ENCODE assay signal across 8 mouse cellular contexts in the genomic region with DNA sequence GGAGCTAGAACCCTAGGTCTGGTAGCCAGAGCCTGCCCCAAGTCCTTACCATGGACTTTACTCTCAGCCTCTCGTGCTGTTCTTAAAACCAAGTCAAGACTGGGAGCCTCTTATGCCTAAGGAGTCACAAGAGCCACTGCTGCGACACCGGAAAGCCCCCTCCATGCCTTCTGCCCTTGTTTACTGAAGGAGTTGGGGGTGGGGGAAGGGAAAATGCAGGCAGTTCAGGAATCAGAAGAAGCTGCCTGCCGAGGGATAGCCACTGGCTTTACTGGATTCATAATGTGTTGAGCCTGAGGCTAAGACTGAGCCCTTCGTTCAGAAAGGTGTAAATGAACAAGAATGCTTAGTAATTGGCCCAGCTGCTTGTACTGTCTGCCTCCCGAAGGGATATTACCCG. TPM values are rescaled to one million over a fixed set of nuclear protein-coding genes. Genes with fewer than 3 reads are reported as not detected.
A peak's percentile ranks its signal among the peaks of the same experiment; 100 is the strongest.
DNase-seq lines count a peak whose midpoint lies in the region; ATAC-seq and TF ChIP-seq lines count a peak whose summit lies in the region.

No protein-coding gene starts in this region.

- no peak for DNase-seq in lung, postnatal 25 days (ENCODE audit: low spot score)
- no peak for DNase-seq in forebrain, embryonic 11.5 days (ENCODE audit: low spot score)
- DNase-seq in ovary, adult 18-20 months (ENCODE audit: low spot score), result no peak
- no peak for DNase-seq in layer of hippocampus, adult 18-20 months (ENCODE audit: low spot score in 2 of 2)
- DNase-seq in frontal cortex, postnatal 14 days (ENCODE audit: low spot score in 2 of 2), result no peak

- WGBS in lung, embryonic 15.5 days, result 4% methylated on average over 7 of the region's 7 CpGs
- WGBS in forebrain, embryonic 11.5 days, result 6% methylated on average over 7 of the region's 7 CpGs
- 4% methylated on average over 7 of the region's 7 CpGs for WGBS in limb, embryonic 13.5 days
- WGBS in olfactory bulb, adult 2 months, result 7% methylated on average over 7 of the region's 7 CpGs

- ATAC-seq in lung, embryonic 15.5 days (ENCODE audit: borderline replicate concordance, extremely low read depth, low FRiP score, low TSS enrichment), result no peak
- ATAC-seq in forebrain, embryonic 11.5 days (replicated peaks; ENCODE audit: low FRiP score), result no peak
- ATAC-seq in limb, embryonic 13.5 days (ENCODE audit: low FRiP score, low read depth), result no peak

- peak overlapping the region; percentile 88 for H3K4me3 ChIP-seq in lung, embryonic 15.5 days
- H3K4me3 ChIP-seq in forebrain, embryonic 11.5 days (ENCODE audit: low read depth, low read length), result peak overlapping the region; percentile 91
- peak overlapping the region; percentile 70 for H3K4me3 ChIP-seq in limb, embryonic 13.5 days
- H3K4me3 ChIP-seq in olfactory bulb, adult 2 months (ENCODE audit: insufficient read depth, low read depth, low read length), result peak overlapping the region; percentile 82

- H3K4me1 ChIP-seq in lung, embryonic 15.5 days, result peaks cover 45% of the 10 kb centered on the region
- H3K4me1 ChIP-seq in forebrain, embryonic 11.5 days (replicated peaks; ENCODE audit: control insufficient read depth, insufficient read depth, low read length), result peaks cover 12% of the 10 kb centered on the region
- peaks cover 38% of the 10 kb centered on the region for H3K4me1 ChIP-seq in limb, embryonic 13.5 days
- peaks cover 43% of the 10 kb centered on the region for H3K4me1 ChIP-seq in olfactory bulb, adult 2 months (ENCODE audit: control insufficient read depth, insufficient read depth, low read length)

- H3K27me3 ChIP-seq in lung, embryonic 15.5 days, result no peaks in the 10 kb centered on the region
- no peaks in the 10 kb centered on the region for H3K27me3 ChIP-seq in forebrain, embryonic 11.5 days (ENCODE audit: control insufficient read depth, insufficient read depth, low read length)
- H3K27me3 ChIP-seq in limb, embryonic 13.5 days, result peaks cover 6% of the 10 kb centered on the region

- peak overlapping the region; percentile 80 for H3K27ac ChIP-seq in lung, embryonic 15.5 days
- peak overlapping the region; percentile 26 for H3K27ac ChIP-seq in forebrain, embryonic 11.5 days (ENCODE audit: low read depth, low read length)
- peak overlapping the region; percentile 71; the same call in 1 of the 2 replicates for H3K27ac ChIP-seq in limb, embryonic 13.5 days
- H3K27ac ChIP-seq in olfactory bulb, adult 2 months (ENCODE audit: insufficient read depth, low read depth, low read length), result peak overlapping the region; percentile 57

- TF ChIP-seq POLR2A in olfactory bulb, adult 2 months (IDR thresholded peaks at IDR 0.05; ENCODE audit: insufficient read depth, low read depth, low read length), result no peak

- peak overlapping the region; percentile 87 for H3K4me2 ChIP-seq in lung, embryonic 15.5 days
- peak overlapping the region; percentile 90 for H3K4me2 ChIP-seq in forebrain, embryonic 11.5 days (ENCODE audit: low read depth, low read length, severe bottlenecking)
- peak overlapping the region; percentile 99 for H3K4me2 ChIP-seq in limb, embryonic 13.5 days (replicated peaks)

- no peaks in the 10 kb centered on the region for H3K9me3 ChIP-seq in lung, embryonic 15.5 days
- no peaks in the 10 kb centered on the region for H3K9me3 ChIP-seq in forebrain, embryonic 11.5 days (ENCODE audit: control insufficient read depth, low read length)
- no peaks in the 10 kb centered on the region for H3K9me3 ChIP-seq in limb, embryonic 13.5 days

- peaks cover 14% of the 10 kb centered on the region for H3K36me3 ChIP-seq in lung, embryonic 15.5 days
- H3K36me3 ChIP-seq in forebrain, embryonic 11.5 days (ENCODE audit: control insufficient read depth, insufficient read depth, low read length), result peaks cover 5% of the 10 kb centered on the region; the same call in 1 of the 2 replicates
- peaks cover 24% of the 10 kb centered on the region for H3K36me3 ChIP-seq in limb, embryonic 13.5 days

- H3K9ac ChIP-seq in lung, embryonic 15.5 days, result peak overlapping the region; percentile 93
- H3K9ac ChIP-seq in forebrain, embryonic 11.5 days (ENCODE audit: low read length), result peak overlapping the region; percentile 84
- peak overlapping the region; percentile 90 for H3K9ac ChIP-seq in limb, embryonic 13.5 days

- TF ChIP-seq CTCF in olfactory bulb, adult 2 months (IDR thresholded peaks at IDR 0.05; ENCODE audit: insufficient read depth, low read depth, low read length), result no peak

RNA-seq across cellular contexts. Expression of a gene that starts 0.4 kb away (rescaled TPM):
- polyA plus RNA-seq in lung, embryonic 15.5 days (2015; fragmentation: Nextera tagmentation; extraction: Ambion mirVana), result 99.3 and 100 TPM in 2 replicates
- polyA plus RNA-seq in forebrain, embryonic 11.5 days (2014; fragmentation: Nextera tagmentation; extraction: Ambion mirVana), result 104 and 107 TPM in 2 replicates
- 112 TPM in 2 replicates for polyA plus RNA-seq in limb, embryonic 13.5 days (2015; fragmentation: Nextera tagmentation; extraction: Ambion mirVana)
- polyA plus RNA-seq in olfactory bulb, adult 2 months (2012; ENCODE audit: insufficient read depth, insufficient read length, low replicate concordance, missing spikeins), result not detected in 2 replicates
- total RNA-seq in layer of hippocampus, adult 18-20 months (2021), result 10 to 100 TPM; 33.7 to 36.0 TPM

RNA-seq across cellular contexts. Expression of a gene that starts 29.7 kb away (rescaled TPM):
- polyA plus RNA-seq in lung, embryonic 15.5 days (2015; fragmentation: Nextera tagmentation; extraction: Ambion mirVana), result 26.2 and 28.9 TPM in 2 replicates
- 10.4 and 12.1 TPM in 2 replicates for polyA plus RNA-seq in forebrain, embryonic 11.5 days (2014; fragmentation: Nextera tagmentation; extraction: Ambion mirVana)
- polyA plus RNA-seq in limb, embryonic 13.5 days (2015; fragmentation: Nextera tagmentation; extraction: Ambion mirVana), result 16.6 and 16.8 TPM in 2 replicates
- not detected in 2 replicates for polyA plus RNA-seq in olfactory bulb, adult 2 months (2012; ENCODE audit: insufficient read depth, insufficient read length, low replicate concordance, missing spikeins)
- total RNA-seq in layer of hippocampus, adult 18-20 months (2021), result 100 to 1,000 TPM; 257 to 261 TPM

Comparison
In these comparisons a context has a peak if more than half of its experiments do, and no peak if none do; other contexts are left out.
1. H3K27ac ChIP-seq: peak in every context shown above with its lines; median percentile 80 in lung, embryonic 15.5 days; 71 in limb, embryonic 13.5 days; 57 in olfactory bulb, adult 2 months; 26 in forebrain, embryonic 11.5 days.
2. RNA of a gene that starts 0.4 kb away (polyA plus RNA-seq): 112 TPM in limb, embryonic 13.5 days, 104 to 107 TPM in forebrain, embryonic 11.5 days and 99.3 to 100 TPM in lung, embryonic 15.5 days; not detected in olfactory bulb, adult 2 months; every median in the first group is over 100 times any median in the second.
3. Peak in every context shown above with its lines, with median percentiles within 50 percentile points of each other: H3K4me2 ChIP-seq, H3K4me3 ChIP-seq and H3K9ac ChIP-seq.